Mouse (Mus musculus) stomach, postnatal 0 days (tissue): Measurements from ENCODE around the gene Maff.

Source experiments
- CTCF ChIP-seq: IDR thresholded peaks from 2 replicates; pipeline ENCODE4 v1.5.1; 2016; ENCODE audit warnings: antibody characterized with exemption, low read depth, mild to moderate bottlenecking, moderate library complexity
- EP300 ChIP-seq: optimal IDR thresholded peaks from 2 replicates; pipeline ENCODE3; 2016; ENCODE audit warnings: antibody characterized with exemption

- TF ChIP-seq CTCF = no peak
- TF ChIP-seq EP300 = no peak
These were observed 57.4 kb downstream of the Maff start for GRCm38 (mm10) chr15:79403763-79404210.
